Mouse (Mus musculus) midbrain, postnatal 0 days (tissue): Measurements from ENCODE around the gene Lrmda. TPM values are rescaled to one million over a fixed set of nuclear protein-coding genes. Genes with fewer than 3 reads are reported as not detected.
A peak's percentile ranks its signal among the peaks of the same experiment; 100 is the strongest.

Experiments used
- ATAC-seq: fragments of 200-750 bp; cut with Nextera tagmentation; 2 replicates; pipeline ENCODE4 v1.8.0; 2017; ENCODE audit warnings: moderate number of reproducible peaks, mild to moderate bottlenecking, moderate TSS enrichment, moderate library complexity; ENCODE audit not compliant: low FRiP score
- DNase-seq: peaks from one replicate; pipeline ENCODE4 v3.0.0-alpha.2; 2015; ENCODE audit warnings: low spot score
- H3K27ac ChIP-seq: fragments of 300-500 bp; sonication (generic); 2 replicates; pipeline ENCODE4 v1.5.1; 2014; ENCODE audit warnings: low read depth, mild to moderate bottlenecking, low read length, mixed read lengths
- H3K27me3 ChIP-seq: fragments of 300-500 bp; sonication (generic); 2 replicates; pipeline ENCODE4 v1.6.1; 2014; ENCODE audit warnings: low read length, control low read depth, mixed read lengths; ENCODE audit not compliant: insufficient read depth
- H3K36me3 ChIP-seq: fragments of 300-500 bp; sonication (generic); 2 replicates; pipeline ENCODE4 v1.6.1; 2014; ENCODE audit warnings: low read length, control low read depth, mixed read lengths; ENCODE audit not compliant: insufficient read depth
- H3K4me1 ChIP-seq: fragments of 300-500 bp; sonication (generic); 2 replicates; pipeline ENCODE4 v1.6.1; 2014; ENCODE audit warnings: mild to moderate bottlenecking, control low read depth, antibody characterized with exemption, low read length, mixed read lengths; ENCODE audit not compliant: insufficient read depth
- H3K4me2 ChIP-seq: fragments of 300-500 bp; sonication (generic); 2 replicates; pipeline ENCODE4 v1.6.1; 2014; ENCODE audit warnings: low read depth, mild to moderate bottlenecking, low read length, mixed read lengths; ENCODE audit not compliant: poor library complexity, severe bottlenecking
- H3K4me3 ChIP-seq: fragments of 300-500 bp; sonication (generic); 2 replicates; pipeline ENCODE4 v1.5.1; 2014; ENCODE audit warnings: low read depth, mild to moderate bottlenecking, low read length, moderate library complexity
- H3K9ac ChIP-seq: fragments of 300-500 bp; sonication (generic); replicated peaks from 2 replicates; pipeline ENCODE4 v1.6.1; 2014; ENCODE audit warnings: mild to moderate bottlenecking, low read length, moderate library complexity, mixed read lengths; ENCODE audit not compliant: poor library complexity, severe bottlenecking
- H3K9me3 ChIP-seq: fragments of 300-500 bp; sonication (generic); 2 replicates; pipeline ENCODE4 v1.6.1; 2016; ENCODE audit warnings: low read length, control low read depth
- CTCF ChIP-seq: IDR thresholded peaks from 2 replicates; pipeline ENCODE4 v1.5.1; 2016; ENCODE audit warnings: antibody characterized with exemption, mild to moderate bottlenecking
- WGBS: fragments of 180-500 bp; shearing (Covaris S2); extraction: QIAGEN DNeasy Blood & Tissue Kit; methylation state at CpG from one replicate; pipeline ENCODE4 v1.1.7; 2014; 5-methylcytosine and 5-hydroxymethylcytosine counted together
- polyA plus RNA-seq: library from polyadenylated mRNA; unstranded; fragments of >200 nt; fragmentation: Nextera tagmentation; extraction: Ambion mirVana; gene quantifications from 2 replicates; pipeline ENCODE4 v1.2.1, GENCODE M21; 2015
- total RNA-seq: library from RNA; depleted of rRNA; stranded (reverse); fragments of >200 nt; gene quantifications from 2 replicates; pipeline ENCODE4 v1.2.3, GENCODE M21; 2014

Gene Lrmda
- total and polyA plus RNA-seq, 2 experiments from 2014 or later = 0.35 TPM; not detected in 1

- Histone ChIP-seq H3K27ac (no peak overlapping the region), H3K9me3 (no peaks in the 10 kb centered on the region), H3K4me2 (no peak overlapping the region), H3K27me3 (no peaks in the 10 kb centered on the region), H3K36me3 (no peaks in the 10 kb centered on the region), H3K4me3 (no peak overlapping the region), H3K9ac (no peak overlapping the region), H3K4me1 (no peaks in the 10 kb centered on the region)
- no peak for TF ChIP-seq CTCF
- WGBS = 15% methylated on average over 4 of the region's 4 CpGs
- no peak for ATAC-seq
- no peak for DNase-seq
Measured at GRCm38 (mm10) chr14:22343357-22343756, 323.8 kb downstream of the Lrmda start.

GRCm38 (mm10) chr14:22345248-22345647 is 325.7 kb downstream of the Lrmda start:
- Histone ChIP-seq H3K36me3 (no peaks in the 10 kb centered on the region), H3K9me3 (no peaks in the 10 kb centered on the region), H3K4me3 (no peak overlapping the region), H3K4me2 (no peak overlapping the region), H3K4me1 (no peaks in the 10 kb centered on the region), H3K9ac (no peak overlapping the region), H3K27me3 (no peaks in the 10 kb centered on the region), H3K27ac (no peak overlapping the region)
- TF ChIP-seq CTCF = no peak
- ATAC-seq = no peak
- WGBS = 51% methylated on average over 8 of the region's 8 CpGs
- no peak for DNase-seq

- 40% methylated on average over 5 of the region's 5 CpGs for WGBS
- DNase-seq = peak; percentile 19
Measured at GRCm38 (mm10) chr14:22353626-22354025, 334.1 kb downstream of the Lrmda start.

GRCm38 (mm10) chr14:22354769-22355574 is 335.5 kb downstream of the Lrmda start:
- H3K4me1 ChIP-seq = no peaks in the 10 kb centered on the region
- TF ChIP-seq CTCF = no peak
- no peaks in the 10 kb centered on the region for H3K27me3 ChIP-seq
- H3K27ac ChIP-seq = no peak overlapping the region
- ATAC-seq (no peak), DNase-seq (no peak)
- WGBS = 59% methylated on average over 15 of the region's 15 CpGs
- H3K36me3 ChIP-seq = no peaks in the 10 kb centered on the region
- H3K9ac ChIP-seq = no peak overlapping the region
- H3K4me2 ChIP-seq = no peak overlapping the region
- H3K9me3 ChIP-seq = no peaks in the 10 kb centered on the region
- H3K4me3 ChIP-seq = no peak overlapping the region

More at GRCm38 (mm10) chr14:22353626-22354025, 334.1 kb downstream of the Lrmda start:
- no peaks in the 10 kb centered on the region for H3K27me3 ChIP-seq
- no peak overlapping the region for H3K9ac ChIP-seq
- ATAC-seq = no peak
- H3K9me3 ChIP-seq = no peaks in the 10 kb centered on the region
- H3K36me3 ChIP-seq = no peaks in the 10 kb centered on the region
- TF ChIP-seq CTCF = no peak
- no peaks in the 10 kb centered on the region for H3K4me1 ChIP-seq
- H3K4me2 ChIP-seq = no peak overlapping the region
- H3K4me3 ChIP-seq = no peak overlapping the region
- no peak overlapping the region for H3K27ac ChIP-seq

- Histone ChIP-seq H3K9me3 (no peaks in the 10 kb centered on the region), H3K27me3 (no peaks in the 10 kb centered on the region), H3K27ac (no peak overlapping the region), H3K4me3 (no peak overlapping the region), H3K9ac (no peak overlapping the region), H3K4me1 (no peaks in the 10 kb centered on the region; the same call in 1 of the 2 replicates), H3K4me2 (no peak overlapping the region), H3K36me3 (no peaks in the 10 kb centered on the region)
- 31% methylated on average over 9 of the region's 9 CpGs for WGBS
- ATAC-seq (no peak), DNase-seq (peak; percentile 55)
- TF ChIP-seq CTCF = no peak
Measured at GRCm38 (mm10) chr14:22357991-22358503, 338.5 kb downstream of the Lrmda start.

GRCm38 (mm10) chr14:22364010-22364748 is 344.7 kb downstream of the Lrmda start:
- Histone ChIP-seq H3K9me3 (no peaks in the 10 kb centered on the region), H3K27ac (no peak overlapping the region), H3K9ac (no peak overlapping the region), H3K4me1 (peaks cover 2% of the 10 kb centered on the region; the same call in 1 of the 2 replicates), H3K36me3 (no peaks in the 10 kb centered on the region), H3K4me2 (no peak overlapping the region), H3K27me3 (no peaks in the 10 kb centered on the region), H3K4me3 (no peak overlapping the region)
- no peak for TF ChIP-seq CTCF
- 84% methylated on average over 6 of the region's 6 CpGs for WGBS
- ATAC-seq (no peak), DNase-seq (no peak)
